Mouse (Mus musculus) ES-E14 (cell line): ENCODE measurements around the gene Vipr2. TPM values are rescaled to one million over a fixed set of nuclear protein-coding genes. Genes with fewer than 3 reads are reported as not detected.

Experiments
- DNase-seq: peaks from one replicate; pipeline ENCODE4 v3.0.0-alpha.2; 2013; ENCODE audit warnings: low read depth, low spot score
- H3K27ac ChIP-seq: 2 replicates; pipeline ENCODE4 v1.5.1; 2012; ENCODE audit warnings: low read depth, mild to moderate bottlenecking, low read length, moderate library complexity, mixed read lengths; ENCODE audit not compliant: poor library complexity, insufficient read depth, severe bottlenecking
- H3K36me3 ChIP-seq: 2 replicates; pipeline ENCODE4 v1.6.1; 2012; ENCODE audit warnings: mild to moderate bottlenecking, low read length, moderate library complexity, mixed read lengths; ENCODE audit not compliant: control insufficient read depth, poor library complexity, insufficient read depth, severe bottlenecking
- H3K4me1 ChIP-seq, 2 experiments: fragments of 150-350 bp in 1 of 2; sonication (generic) in 1 of 2; 2 replicates each; pipeline ENCODE4 v1.6.1; 2012; ENCODE audit warnings: low read length in 2 of 2, mild to moderate bottlenecking in 1 of 2, mixed read lengths in 1 of 2; ENCODE audit not compliant: control insufficient read depth in 2 of 2, insufficient read depth in 2 of 2, poor library complexity in 1 of 2
- H3K4me3 ChIP-seq, 2 experiments: fragments of 150-350 bp in 1 of 2; sonication (generic) in 1 of 2; 2 replicates each; pipeline ENCODE4 v1.5.1; 2012; ENCODE audit warnings: low read length in 2 of 2, low read depth in 1 of 2, mild to moderate bottlenecking in 1 of 2, mixed read lengths in 1 of 2; ENCODE audit not compliant: insufficient read depth in 1 of 2, poor library complexity in 1 of 2, severe bottlenecking in 1 of 2
- H3K9ac ChIP-seq: 2 replicates; pipeline ENCODE4 v1.6.1; 2012; ENCODE audit warnings: low read depth, mild to moderate bottlenecking, low read length, mixed read lengths; ENCODE audit not compliant: poor library complexity, insufficient read depth, severe bottlenecking
- H3K9me3 ChIP-seq: fragments of 150-350 bp; sonication (generic); 2 replicates; pipeline ENCODE4 v1.6.1; 2012; ENCODE audit warnings: low read depth, mild to moderate bottlenecking, low read length; ENCODE audit not compliant: control insufficient read depth, insufficient read depth
- CHD2 ChIP-seq: IDR thresholded peaks from 2 replicates; pipeline ENCODE4 v1.6.1; 2014; ENCODE audit warnings: mild to moderate bottlenecking, low read depth, low read length, inconsistent platforms
- HCFC1 ChIP-seq: IDR thresholded peaks from 2 replicates; pipeline ENCODE4 v1.6.1; 2012; ENCODE audit warnings: low read length, inconsistent platforms, borderline replicate concordance; ENCODE audit not compliant: insufficient read depth
- MAFK ChIP-seq: IDR thresholded peaks from 2 replicates; pipeline ENCODE4 v1.6.1; 2014; ENCODE audit warnings: mild to moderate bottlenecking, low read depth, low read length, inconsistent platforms; ENCODE audit not compliant: insufficient read depth
- ZC3H11A ChIP-seq: IDR thresholded peaks from 2 replicates; pipeline ENCODE4 v1.6.1; 2012; ENCODE audit warnings: low read depth, mild to moderate bottlenecking, inconsistent platforms, low read length, borderline replicate concordance
- ZNF384 ChIP-seq: IDR thresholded peaks from 2 replicates; pipeline ENCODE4 v1.6.1; 2012; ENCODE audit warnings: low read depth, low read length, inconsistent platforms
- in situ Hi-C, 2 experiments: fragments of 600-800 bp; cut with MboI; formaldehyde crosslinking; loops; one replicate each; pipeline ENCODE4 v1.15.1; 2025; ENCODE audit warnings: low sequenced_read_pairs in 2 of 2, inconsistent platforms in 1 of 2; ENCODE audit not compliant: unreplicated experiment in 2 of 2
- total RNA-seq: library from RNA; depleted of rRNA; stranded (reverse); fragments of 300-350 nt; gene quantifications from 2 replicates; pipeline ENCODE4 v1.2.3, GENCODE M21; 2012

Gene Vipr2
- total RNA-seq, 1 experiment, result 0.98 TPM

DNA sequence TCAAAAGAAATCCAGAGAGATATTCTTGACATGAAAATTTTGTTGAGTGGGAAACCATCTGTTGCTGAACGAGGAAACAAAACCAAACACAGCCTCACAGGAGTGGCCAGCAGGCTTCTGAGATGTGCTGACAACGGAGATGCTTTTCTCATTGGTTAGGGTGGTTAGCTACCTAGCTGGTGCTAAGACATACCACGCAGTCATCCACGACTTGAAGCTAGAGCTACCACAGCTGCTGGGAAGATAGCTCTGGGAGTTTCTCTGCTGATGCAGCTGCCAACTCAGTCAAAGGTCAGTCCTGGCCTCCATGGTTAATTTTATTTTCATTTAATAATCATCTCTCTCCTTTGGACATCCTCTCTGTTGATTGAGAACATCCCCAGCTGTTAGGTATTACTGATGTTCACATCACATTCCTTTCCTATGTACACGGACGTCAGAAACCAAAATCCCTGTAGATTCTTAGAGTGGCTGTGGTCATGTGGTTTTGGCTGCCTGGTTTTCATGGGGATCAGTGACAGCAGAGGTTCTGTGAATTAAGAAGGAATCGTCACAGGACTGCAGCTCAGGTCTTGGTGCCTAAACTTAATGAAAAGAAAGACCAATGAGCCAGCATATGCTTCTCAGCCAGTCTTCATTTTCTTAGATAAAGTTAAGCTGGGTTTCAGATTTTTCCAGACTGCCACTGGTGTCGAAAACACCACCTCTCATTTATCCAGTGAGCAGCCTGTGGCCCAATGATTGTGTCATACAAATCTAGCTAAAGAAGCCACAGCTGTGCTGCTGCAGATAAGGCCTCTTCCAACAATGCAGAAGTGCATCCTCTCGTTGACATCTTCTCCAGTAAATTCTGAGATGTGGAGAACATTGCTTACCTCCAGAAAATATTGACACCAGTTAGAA is 32.2 kb downstream of the Vipr2 start:
- Histone ChIP-seq H3K9me3 (no peaks in the 10 kb centered on the region), H3K27ac (no peak overlapping the region), H3K4me1 (no peaks in the 10 kb centered on the region), H3K9ac (no peak overlapping the region), H3K4me3 (no peak overlapping the region), H3K36me3 (no peaks in the 10 kb centered on the region)
- in situ Hi-C loops, result no loop called here
- TF ChIP-seq HCFC1, result no peak
- TF ChIP-seq ZC3H11A, result no peak
- DNase-seq, result no peak

DNA sequence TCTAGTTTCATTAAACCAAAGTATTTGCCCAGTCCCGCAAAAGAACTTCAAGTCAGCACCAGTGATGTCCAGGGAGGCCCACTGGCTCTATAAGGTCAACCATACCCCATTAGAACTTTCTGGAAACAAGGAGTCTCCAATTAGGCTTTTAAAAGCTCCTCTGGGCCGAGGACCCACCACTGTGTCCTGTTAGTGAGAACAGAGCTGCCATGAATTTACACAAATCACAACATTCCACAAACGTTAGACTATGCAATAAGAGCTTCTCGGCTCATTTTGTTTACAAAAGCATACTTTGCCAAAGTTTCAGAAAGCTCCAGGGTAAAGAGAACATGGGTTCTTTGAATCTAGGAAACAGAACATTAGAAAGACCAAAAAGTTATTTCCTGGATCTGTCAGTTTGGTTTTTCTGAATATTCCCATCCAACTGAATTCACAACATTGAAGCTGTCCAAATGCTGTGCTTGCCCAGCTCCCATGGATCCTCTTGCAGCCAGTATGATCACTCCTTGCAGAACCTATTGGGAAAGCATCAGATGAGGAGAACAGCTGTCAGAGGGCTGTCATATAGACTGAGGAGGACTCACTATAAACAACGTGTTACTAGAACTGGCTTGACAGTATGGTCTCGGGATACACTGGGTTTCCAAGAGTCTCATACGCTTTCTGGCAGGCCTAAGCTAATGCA is 33.6 kb downstream of the Vipr2 start:
- TF ChIP-seq ZC3H11A, result no peak
- TF ChIP-seq HCFC1, result no peak
- no peak for TF ChIP-seq CHD2
- TF ChIP-seq MAFK, result no peak
- no peak for TF ChIP-seq ZNF384
- Histone ChIP-seq H3K4me1 (no peaks in the 10 kb centered on the region), H3K36me3 (no peaks in the 10 kb centered on the region), H3K9ac (no peak overlapping the region), H3K27ac (no peak overlapping the region), H3K4me3 (no peak overlapping the region), H3K9me3 (no peaks in the 10 kb centered on the region)
- in situ Hi-C loops, result no loop called here
- no peak for DNase-seq

DNA sequence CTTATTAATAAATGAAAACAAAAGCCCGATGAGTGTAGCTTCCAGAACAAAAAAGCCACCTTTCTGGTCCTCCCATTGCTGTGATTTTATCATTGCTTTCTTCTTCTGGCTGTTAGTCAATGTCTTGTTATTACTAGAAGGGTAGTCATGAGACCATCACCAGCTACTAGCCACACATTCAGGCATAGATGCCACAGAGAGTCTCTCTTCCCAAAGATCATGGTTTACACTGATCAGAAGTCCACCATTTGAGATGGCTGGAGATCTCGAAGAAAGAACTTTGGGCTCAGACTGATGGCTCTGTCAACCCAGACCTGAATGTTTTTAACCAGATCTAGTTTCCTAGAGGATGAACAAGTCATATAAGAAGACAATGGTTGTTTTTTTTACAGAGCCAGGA is 38.3 kb downstream of the Vipr2 start:
- Histone ChIP-seq H3K9me3 (no peaks in the 10 kb centered on the region), H3K36me3 (no peaks in the 10 kb centered on the region), H3K4me1 (no peaks in the 10 kb centered on the region), H3K27ac (no peak overlapping the region), H3K9ac (no peak overlapping the region), H3K4me3 (no peak overlapping the region)
- in situ Hi-C loops, result no loop called here
- no peak for TF ChIP-seq HCFC1
- TF ChIP-seq ZNF384, result no peak
- DNase-seq, result no peak

DNA sequence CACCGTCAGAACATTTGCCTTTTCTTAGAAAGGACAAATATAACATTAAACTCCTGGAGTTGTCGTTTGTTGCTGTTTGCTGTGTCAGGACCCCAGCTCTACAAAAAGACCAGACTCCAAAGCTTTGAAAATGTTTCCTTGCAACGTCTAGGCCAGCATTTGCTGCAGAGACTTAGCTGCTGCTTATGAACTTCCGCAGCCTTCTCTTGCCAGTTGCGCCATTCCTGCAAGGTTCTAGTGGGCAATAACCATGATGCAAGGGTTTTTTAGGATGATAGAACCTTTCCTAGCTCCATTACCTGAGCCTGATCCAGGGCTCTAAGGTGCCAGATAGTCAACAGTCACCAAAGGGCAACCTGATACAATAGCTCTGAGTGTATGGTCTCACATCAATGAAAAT is 38.9 kb downstream of the Vipr2 start:
- H3K4me3 ChIP-seq, result no peak overlapping the region
- no peak for TF ChIP-seq MAFK
- no peak for TF ChIP-seq ZC3H11A
- TF ChIP-seq ZNF384, result no peak
- no peak for TF ChIP-seq CHD2
- no peak for TF ChIP-seq HCFC1
- no peaks in the 10 kb centered on the region for H3K4me1 ChIP-seq
- H3K9ac ChIP-seq, result no peak overlapping the region
- no peaks in the 10 kb centered on the region for H3K36me3 ChIP-seq
- H3K27ac ChIP-seq, result no peak overlapping the region
- in situ Hi-C loops, result no loop called here
- no peak for DNase-seq
- no peaks in the 10 kb centered on the region for H3K9me3 ChIP-seq
